Mouse (Mus musculus) spleen, adult 2 months (tissue): ENCODE data around the gene Aqp7.

Source experiments
- CTCF ChIP-seq: fragments of 200-500 bp; IDR thresholded peaks from 2 replicates; pipeline ENCODE4 v1.5.1; 2011; ENCODE audit warnings: mild to moderate bottlenecking, inconsistent platforms; ENCODE audit not compliant: insufficient read depth, insufficient read length, insufficient replicate concordance; ENCODE audit errors: extremely low read depth
- POLR2A ChIP-seq: fragments of 200-500 bp; IDR thresholded peaks from 2 replicates; pipeline ENCODE4 v1.6.1; 2011; ENCODE audit warnings: low read depth, low read length, inconsistent platforms

DNA sequence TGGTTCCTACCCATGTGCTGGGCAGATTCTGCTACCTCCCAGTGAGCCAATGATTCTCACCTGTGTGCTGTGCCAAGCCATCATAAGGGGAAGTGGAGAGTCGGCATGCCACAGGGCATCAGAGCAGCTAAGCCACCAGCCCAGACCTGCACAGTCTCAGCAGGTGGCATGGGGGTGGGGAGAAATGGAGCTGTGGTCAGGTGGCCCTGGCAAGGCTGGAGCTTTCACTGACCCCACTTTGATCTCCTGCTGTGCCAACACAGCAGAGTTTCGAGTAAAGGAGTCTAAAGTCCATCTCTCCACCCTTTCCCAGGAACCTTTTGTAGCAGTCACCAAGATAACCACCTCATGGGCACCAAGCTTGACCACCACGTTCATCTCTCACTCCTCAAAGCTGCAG, 20.1 kb downstream of the Aqp7 start:
- no peak for TF ChIP-seq POLR2A
- no peak for TF ChIP-seq CTCF
